Mouse (Mus musculus): ENCODE results near the gene Tnfrsf23. TPM values are rescaled to one million over a fixed set of nuclear protein-coding genes. Genes with fewer than 3 reads are reported as not detected.
A peak's percentile ranks its signal among the peaks of the same experiment; 100 is the strongest.
"Not testable (repeated sequence)": the region's sequence is repeated elsewhere in the genome, so short reads cannot be mapped to it uniquely, and the experiment has no call there.

Tnfrsf23 gene
- total RNA-seq, 2 experiments from 2014 or later = 1.0 to 1.1 TPM

GRCm38 (mm10) chr7:143686191-143686590 lies 519 bp upstream of the Tnfrsf23 start:
- DNase-seq (ENCODE audit: low spot score in 2 of 2) = not testable (repeated sequence)

DNA sequence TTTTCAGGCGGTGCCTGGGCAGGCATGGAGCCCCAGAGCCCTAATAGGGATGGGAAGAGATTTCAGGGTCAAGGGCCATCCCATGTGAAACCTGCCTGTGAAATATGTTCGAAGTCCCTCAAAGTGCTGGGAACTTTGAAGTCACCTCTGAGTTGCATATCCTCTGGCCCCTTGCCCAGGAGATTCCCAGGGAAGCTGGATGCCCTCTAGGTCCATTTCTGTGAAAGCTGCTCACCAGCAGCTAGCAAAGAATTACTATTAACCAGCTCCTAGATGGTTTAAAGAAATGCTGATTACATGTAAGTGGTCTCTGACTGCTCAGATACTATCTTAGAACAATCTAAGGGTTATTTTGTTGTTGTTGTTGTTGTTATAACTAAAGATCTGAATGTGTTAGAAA lies 1.1 kb downstream of the Tnfrsf23 start:
- not testable (repeated sequence) for DNase-seq (ENCODE audit: low spot score in 2 of 2)

DNA sequence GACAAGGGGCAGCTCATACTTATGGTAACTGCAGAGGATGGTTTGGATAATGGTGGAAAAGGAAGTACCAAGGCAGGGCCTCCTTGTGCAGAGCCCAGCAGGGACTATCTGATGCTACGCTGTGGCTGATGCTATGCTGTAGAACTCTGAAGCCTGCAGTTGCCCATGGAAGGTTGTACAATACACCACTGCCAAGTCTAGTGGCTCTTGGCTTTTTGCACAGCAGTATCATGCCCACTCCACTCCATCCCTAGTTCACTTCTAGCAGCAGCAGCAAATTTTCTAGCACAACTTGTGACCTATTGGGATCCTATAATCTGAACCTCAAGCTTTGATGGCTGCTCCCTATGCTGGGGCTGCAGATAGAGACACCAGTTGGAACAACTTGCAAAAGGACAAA lies 4.1 kb downstream of the Tnfrsf23 start:
- DNase-seq (ENCODE audit: low spot score in 2 of 2) = no peak

DNA sequence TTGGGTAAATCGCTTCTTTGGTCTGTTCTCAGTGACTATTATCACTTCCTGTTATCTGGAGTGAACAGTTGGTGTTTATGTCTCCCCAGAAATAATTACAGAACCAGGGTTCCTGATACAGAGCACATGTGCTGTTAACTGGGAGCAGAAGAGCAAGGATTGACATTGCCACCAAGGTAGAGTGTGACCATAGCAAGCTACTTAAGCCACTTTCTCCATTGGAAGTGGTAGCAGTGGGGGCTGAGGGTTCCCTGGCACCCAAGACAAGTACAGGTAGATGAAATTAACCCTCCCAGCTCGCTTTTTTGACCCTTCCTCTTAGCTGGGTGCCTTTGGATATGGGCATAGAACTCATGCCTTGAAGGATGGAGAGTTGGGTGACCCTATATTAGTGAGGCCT lies 4.8 kb downstream of the Tnfrsf23 start:
- DNase-seq (ENCODE audit: low spot score in 2 of 2) = not testable (repeated sequence)

GRCm38 (mm10) chr7:143679650-143680049 lies 6.0 kb downstream of the Tnfrsf23 start:
- DNase-seq (ENCODE audit: low spot score in 2 of 2) = not testable (repeated sequence)

GRCm38 (mm10) chr7:143666427-143667311 lies 19.0 kb downstream of the Tnfrsf23 start:
- DNase-seq (ENCODE audit: low spot score in 2 of 2) = no peak

DNA sequence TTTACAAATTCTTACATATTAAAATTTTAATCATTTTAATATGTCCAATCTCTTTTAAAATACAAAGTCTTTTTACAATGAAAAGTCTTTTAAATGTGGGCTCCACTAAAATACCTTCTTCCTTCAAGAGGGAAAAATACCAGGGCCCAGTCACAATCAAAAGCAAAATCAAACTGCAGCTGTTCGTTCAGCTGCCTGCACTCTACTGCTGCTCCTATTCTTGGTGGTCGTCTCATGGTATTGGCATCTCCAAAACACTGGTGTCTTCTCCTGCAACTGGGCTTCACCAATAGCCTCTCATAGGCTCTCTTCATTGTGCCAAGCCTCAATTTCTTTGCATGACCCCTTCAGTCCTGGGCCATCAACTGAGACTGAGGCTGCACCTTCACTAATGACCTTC lies 22.2 kb downstream of the Tnfrsf23 start:
- no peak for DNase-seq (ENCODE audit: low spot score in 2 of 2)

DNA sequence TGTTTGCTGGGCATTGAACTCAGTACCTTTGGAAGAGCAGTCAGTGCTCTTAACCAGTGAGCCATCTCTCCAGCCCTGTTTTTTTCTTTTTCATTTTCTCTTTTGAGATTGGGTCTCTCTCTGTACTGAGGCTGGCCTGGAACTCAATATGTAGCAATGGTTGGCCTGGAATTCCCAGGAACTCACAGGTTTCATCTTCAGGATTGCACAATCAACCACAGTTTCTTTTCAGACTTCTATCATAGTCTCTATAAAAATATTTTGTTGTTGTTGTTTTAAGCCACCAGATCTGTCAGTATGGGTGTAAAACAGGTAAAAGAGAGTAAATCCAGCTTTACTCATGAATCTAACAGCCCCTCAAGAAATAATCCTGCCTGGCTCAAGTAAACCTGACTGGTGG lies 24.9 kb downstream of the Tnfrsf23 start:
- DNase-seq (ENCODE audit: low spot score in 2 of 2) = no peak

- not testable (repeated sequence) for DNase-seq (ENCODE audit: low spot score in 2 of 2)
These were observed 35.8 kb downstream of the Tnfrsf23 start for GRCm38 (mm10) chr7:143649769-143650346.

DNA sequence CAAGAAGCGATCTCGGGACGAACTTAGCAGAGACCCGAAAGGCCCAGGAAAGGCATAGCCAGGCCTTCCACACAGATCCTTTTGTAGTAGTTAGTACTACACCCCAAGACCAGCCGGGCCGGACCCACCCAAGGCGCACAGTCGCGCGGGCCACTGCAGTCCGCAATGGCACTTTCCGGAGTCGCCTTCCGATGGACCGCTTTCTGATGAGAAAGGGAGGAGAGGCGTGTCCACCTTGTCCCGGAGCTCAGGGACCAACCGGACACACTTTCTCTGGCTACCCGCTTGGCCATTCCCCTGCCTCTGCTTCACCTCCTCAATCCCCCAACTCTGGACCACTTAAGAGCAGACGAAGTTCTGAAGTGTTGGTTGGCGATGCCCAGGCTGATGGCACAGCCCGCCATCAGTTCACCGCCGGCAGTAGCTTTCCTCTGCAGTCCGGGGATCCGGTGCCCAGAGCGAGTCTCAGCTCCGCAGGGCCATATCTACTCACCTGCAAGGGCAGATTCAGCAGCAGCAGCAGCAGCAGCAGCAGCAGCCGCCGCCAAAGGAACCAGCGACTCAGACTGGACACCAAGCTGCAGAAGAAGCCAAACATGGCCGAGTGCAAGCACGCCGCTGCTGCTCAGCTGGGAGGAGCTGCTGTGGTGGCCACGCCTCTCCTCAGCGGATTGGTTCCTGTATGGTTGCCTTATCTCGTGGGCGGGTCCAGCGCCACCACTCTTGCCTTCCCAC lies 36.5 kb downstream of the Tnfrsf23 start, which contains the start of gene Tnfrsf22:
TSS of gene Tnfrsf22 (minus strand) at position 628 of the 735 bp plus-strand sequence.
- peak; percentile 61 to 72 for DNase-seq (ENCODE audit: low spot score in 2 of 2)

DNA sequence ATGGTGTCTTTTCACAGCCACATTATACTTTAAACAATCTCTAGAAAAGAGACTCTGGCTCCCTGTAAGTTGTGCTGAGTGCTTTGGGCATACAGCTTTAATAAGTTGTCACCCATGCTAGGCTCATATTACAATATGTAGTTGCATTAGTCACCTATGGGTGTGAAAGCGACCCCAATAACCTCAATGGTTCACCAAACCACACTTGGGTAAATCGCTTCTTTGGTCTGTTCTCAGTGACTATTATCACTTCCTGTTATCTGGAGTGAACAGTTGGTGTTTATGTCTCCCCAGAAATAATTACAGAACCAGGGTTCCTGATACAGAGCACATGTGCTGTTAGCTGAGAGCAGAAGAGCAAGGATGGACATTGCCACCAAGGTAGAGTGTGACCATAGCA lies 41.7 kb downstream of the Tnfrsf23 start:
- not testable (repeated sequence) for DNase-seq (ENCODE audit: low spot score in 2 of 2)

GRCm38 (mm10) chr7:143636674-143637073 lies 49.0 kb downstream of the Tnfrsf23 start:
- DNase-seq (ENCODE audit: low spot score in 2 of 2) = no peak

DNA sequence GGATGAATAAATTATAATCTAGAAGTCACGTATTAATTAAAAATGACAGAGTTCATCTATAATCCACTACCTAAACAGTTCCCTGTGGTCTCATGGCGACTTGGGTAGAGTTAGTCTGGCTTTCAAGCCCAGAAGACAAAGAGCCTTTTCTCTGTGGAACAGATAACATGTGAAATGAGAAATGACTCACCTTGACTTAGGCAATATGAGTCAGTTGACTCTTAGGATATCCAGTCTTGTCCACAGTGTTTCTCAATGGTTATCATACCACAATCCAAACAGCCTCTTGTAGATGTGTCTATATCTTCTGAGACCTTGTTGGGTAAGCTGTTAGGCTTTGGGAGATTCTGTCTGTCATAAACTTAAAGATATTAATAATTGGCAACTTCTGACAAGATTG lies 54.2 kb downstream of the Tnfrsf23 start:
- no peak for DNase-seq (ENCODE audit: low spot score in 2 of 2)

DNA sequence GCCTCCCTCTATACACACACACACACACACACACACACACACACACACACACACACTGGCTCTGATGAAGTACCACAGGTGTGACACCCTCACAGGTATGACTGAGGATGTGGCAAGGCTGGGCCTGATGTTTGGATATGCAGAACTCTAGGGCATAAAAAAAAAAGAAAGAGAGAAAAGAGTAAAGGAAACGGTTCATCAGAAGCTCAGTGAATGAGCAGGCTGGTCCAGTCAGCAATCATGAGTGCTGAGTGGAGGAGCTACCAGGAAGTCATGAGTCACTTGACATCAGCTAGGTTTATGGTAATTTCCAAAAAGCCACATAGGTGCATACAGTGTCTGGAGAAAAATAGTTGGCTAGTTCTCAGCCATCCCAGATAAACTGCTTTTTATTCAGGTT lies 56.2 kb downstream of the Tnfrsf23 start:
- no peak for DNase-seq (ENCODE audit: low spot score in 2 of 2)

- DNase-seq (ENCODE audit: low spot score in 2 of 2) = no peak
These were observed 57.1 kb downstream of the Tnfrsf23 start, which contains the start of gene Tnfrsf26 for GRCm38 (mm10) chr7:143628540-143628939. Gene Tnfrsf26, minus strand, starts transcription at chr7:143628722.

DNA sequence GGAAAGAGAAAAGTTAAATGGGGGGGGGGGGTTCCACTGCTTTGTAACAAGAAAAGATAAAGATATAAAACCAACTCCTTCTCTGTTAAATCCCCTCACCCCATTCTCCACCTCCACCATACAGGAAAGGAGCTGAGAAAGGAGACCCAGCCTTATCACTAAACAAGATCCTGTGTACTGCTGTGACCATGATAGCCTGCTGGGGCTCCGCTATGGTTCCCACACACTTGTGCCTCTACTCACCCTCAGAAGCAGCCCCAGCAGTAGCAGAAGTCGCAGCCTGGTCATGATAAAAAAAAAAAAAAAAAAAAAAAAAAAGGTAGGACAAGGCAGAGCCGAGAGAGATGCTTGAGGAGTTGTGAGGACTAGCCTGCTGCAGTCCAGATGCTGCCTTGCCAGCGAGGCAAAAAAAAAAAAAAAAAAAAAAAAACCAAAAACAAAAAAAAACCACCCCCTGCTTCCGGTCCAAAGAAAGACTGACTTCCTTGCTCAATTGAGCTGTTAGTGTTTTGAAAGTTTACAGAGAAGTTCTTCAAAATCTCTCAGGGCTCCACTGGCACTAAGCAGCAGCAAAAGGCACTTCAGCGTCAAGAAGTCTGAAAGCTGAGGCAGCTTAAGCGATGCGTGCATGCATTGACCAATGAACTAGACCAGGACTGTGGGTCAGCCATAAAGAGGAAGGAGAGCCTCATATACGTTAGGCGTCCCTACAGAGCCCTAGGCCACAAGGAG lies 58.0 kb downstream of the Tnfrsf23 start:
- no peak for DNase-seq (ENCODE audit: low spot score in 2 of 2)

- no peak for DNase-seq (ENCODE audit: low spot score in 2 of 2)
These were observed 59.5 kb downstream of the Tnfrsf23 start for GRCm38 (mm10) chr7:143626178-143626577.

DNA sequence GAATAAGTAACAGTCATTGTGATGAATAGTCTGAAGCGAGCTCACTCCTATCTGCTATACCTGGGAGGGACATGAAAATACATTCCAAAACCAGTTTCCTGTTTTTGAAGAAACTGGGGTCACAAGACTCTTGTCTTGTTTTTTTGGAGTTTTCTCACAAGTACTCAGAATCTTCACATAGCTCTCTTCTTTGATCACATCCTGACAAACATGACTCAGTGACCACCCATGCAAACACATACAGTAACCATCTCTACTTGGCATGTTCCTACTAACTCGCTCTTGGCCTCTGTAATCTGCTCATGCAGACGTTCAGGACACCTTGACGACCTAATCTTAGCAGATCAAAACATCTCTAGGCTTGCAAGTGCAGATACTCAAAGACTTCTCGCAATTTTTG lies 60.5 kb downstream of the Tnfrsf23 start:
- DNase-seq (ENCODE audit: low spot score in 2 of 2) = no peak

DNA sequence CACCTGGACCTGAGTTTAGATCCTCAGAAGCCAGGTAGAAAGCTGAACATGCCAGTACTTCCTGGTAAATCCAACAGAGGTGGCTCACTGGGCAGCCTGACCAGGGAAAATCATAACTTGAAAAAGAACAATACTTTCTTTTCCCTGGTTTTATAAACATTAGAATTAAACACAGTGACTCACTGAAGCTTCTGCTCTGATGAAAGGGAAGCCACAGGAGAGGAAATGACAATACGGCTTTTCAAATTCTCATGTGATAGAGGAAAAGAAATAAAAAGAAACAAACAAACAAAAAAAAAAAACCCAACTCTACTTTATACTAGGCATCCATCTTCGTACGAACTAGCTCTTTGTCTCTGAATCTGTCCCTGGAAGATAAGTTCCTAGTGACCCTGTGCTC lies 61.1 kb downstream of the Tnfrsf23 start:
- no peak for DNase-seq (ENCODE audit: low spot score in 2 of 2)

DNA sequence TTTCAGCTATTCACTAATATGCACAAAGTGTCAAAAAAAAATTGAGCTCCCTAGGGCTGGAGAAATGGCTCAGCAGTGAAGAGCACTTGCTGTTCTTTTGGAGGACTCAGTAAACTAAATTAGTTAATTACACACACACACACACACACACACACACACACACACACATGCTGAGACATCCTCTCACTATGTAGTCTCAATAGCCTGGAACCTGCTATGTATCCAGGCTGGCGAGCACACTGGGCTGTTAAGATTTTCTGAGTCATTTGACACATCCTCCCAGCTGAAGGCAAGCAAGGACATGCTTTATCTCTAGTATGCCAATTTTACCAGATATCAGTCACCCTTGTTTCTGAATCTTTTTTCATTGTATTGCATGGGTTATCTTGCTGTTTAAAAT lies 64.7 kb downstream of the Tnfrsf23 start:
- no peak for DNase-seq (ENCODE audit: low spot score in 2 of 2)
